Mouse (Mus musculus): ENCODE measurements around the gene Rnase9. TPM values are rescaled to one million over a fixed set of nuclear protein-coding genes. Genes with fewer than 3 reads are reported as not detected.
"Not testable (repeated sequence)": the region's sequence is repeated elsewhere in the genome, so short reads cannot be mapped to it uniquely, and the experiment has no call there.

Rnase9 gene
- polyA plus RNA-seq, 1 experiment from 2014 or later: not detected

GRCm38 (mm10) chr14:51015780-51016179 lies 25.9 kb downstream of the Rnase9 start:
- ATAC-seq (no peak), DNase-seq (ENCODE audit: low spot score) (no peak)
- Histone ChIP-seq H3K4me1 (ENCODE audit: insufficient read depth, low read depth, low read length) (no peaks in the 10 kb centered on the region), H3K27ac (ENCODE audit: low read length) (no peak overlapping the region), H3K9me3 (ENCODE audit: low read length) (no peaks in the 10 kb centered on the region), H3K9ac (replicated peaks; ENCODE audit: low read depth) (no peak overlapping the region), H3K4me2 (replicated peaks; ENCODE audit: low read depth, low read length) (no peak overlapping the region), H3K27me3 (replicated peaks; ENCODE audit: insufficient read depth, low read length) (no peaks in the 10 kb centered on the region), H3K4me3 (ENCODE audit: low read depth, low read length) (no peak overlapping the region), H3K36me3 (ENCODE audit: insufficient read depth, low read length) (no peaks in the 10 kb centered on the region)
- no peak for TF ChIP-seq EP300 (IDR thresholded peaks at IDR 0.05)
- no peak for TF ChIP-seq CTCF (IDR thresholded peaks at IDR 0.05)

DNA sequence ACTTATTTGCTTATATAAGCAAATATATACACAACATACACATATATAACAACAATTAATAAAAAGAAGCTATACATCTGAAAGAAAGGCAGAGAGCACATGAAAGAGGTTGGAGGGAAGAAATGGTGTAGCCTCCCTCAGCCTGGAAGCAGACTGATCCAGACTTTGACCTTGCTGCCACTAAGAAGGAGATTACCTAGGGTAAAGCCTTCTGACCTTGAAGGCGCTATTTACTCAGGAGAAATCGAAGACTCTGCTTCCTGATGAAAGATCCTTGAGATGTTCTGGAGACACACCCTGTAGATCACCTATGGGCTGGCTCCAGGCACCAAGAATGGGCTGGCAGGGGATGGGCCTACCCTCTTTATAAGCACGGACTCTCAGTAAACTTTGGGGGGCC lies 26.9 kb downstream of the Rnase9 start:
- WGBS: 74% methylated on average over 3 of the region's 3 CpGs
- not testable (repeated sequence) for H3K9ac ChIP-seq (replicated peaks; ENCODE audit: low read depth); ATAC-seq; H3K4me2 ChIP-seq (replicated peaks; ENCODE audit: low read depth, low read length); DNase-seq (ENCODE audit: low spot score); H3K9me3 ChIP-seq (ENCODE audit: low read length); H3K36me3 ChIP-seq (ENCODE audit: insufficient read depth, low read length); H3K4me3 ChIP-seq (ENCODE audit: low read depth, low read length); H3K27ac ChIP-seq (ENCODE audit: low read length); H3K4me1 ChIP-seq (ENCODE audit: insufficient read depth, low read depth, low read length); H3K27me3 ChIP-seq (replicated peaks; ENCODE audit: insufficient read depth, low read length)

DNA sequence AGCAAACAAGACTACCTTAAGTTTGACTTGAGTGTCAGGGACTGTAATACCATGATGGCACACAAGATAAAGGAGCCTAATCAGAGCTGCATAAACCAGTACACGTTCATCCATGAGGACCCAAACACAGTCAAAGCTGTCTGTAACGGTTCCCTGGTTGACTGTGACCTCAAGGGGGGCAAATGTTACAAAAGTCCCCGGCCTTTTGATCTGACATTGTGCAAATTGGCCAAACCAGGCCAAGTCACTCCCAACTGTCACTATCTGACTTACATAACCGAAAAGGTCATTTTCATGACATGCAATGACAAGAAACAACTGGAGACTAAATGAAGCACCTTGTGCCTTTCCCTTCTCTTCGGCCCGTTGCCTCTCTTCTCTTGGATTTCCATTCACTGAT lies 32.1 kb downstream of the Rnase9 start:
- no peak overlapping the region for H3K4me3 ChIP-seq (ENCODE audit: low read depth, low read length)
- no peak overlapping the region for H3K4me2 ChIP-seq (replicated peaks; ENCODE audit: low read depth, low read length)
- no peak overlapping the region for H3K9ac ChIP-seq (replicated peaks; ENCODE audit: low read depth)
- ATAC-seq (no peak), DNase-seq (ENCODE audit: low spot score) (no peak)
- H3K4me1 ChIP-seq (ENCODE audit: insufficient read depth, low read depth, low read length): peaks cover 5% of the 10 kb centered on the region; the same call in 1 of the 2 replicates
- no peak overlapping the region for H3K27ac ChIP-seq (ENCODE audit: low read length)
- H3K27me3 ChIP-seq (replicated peaks; ENCODE audit: insufficient read depth, low read length): no peaks in the 10 kb centered on the region
- no peak for TF ChIP-seq EP300 (IDR thresholded peaks at IDR 0.05)
- no peak for TF ChIP-seq CTCF (IDR thresholded peaks at IDR 0.05)
- WGBS: 75% methylated on average over 6 of the region's 6 CpGs
- H3K9me3 ChIP-seq (ENCODE audit: low read length): no peaks in the 10 kb centered on the region
- no peaks in the 10 kb centered on the region for H3K36me3 ChIP-seq (ENCODE audit: insufficient read depth, low read length)

GRCm38 (mm10) chr14:51008781-51009180 lies 32.9 kb downstream of the Rnase9 start:
- H3K4me1 ChIP-seq (ENCODE audit: insufficient read depth, low read depth, low read length): peaks cover 5% of the 10 kb centered on the region; the same call in 1 of the 2 replicates
- DNase-seq (ENCODE audit: low spot score) (no peak), ATAC-seq (no peak)
- H3K27me3 ChIP-seq (replicated peaks; ENCODE audit: insufficient read depth, low read length): no peaks in the 10 kb centered on the region
- WGBS: 61% methylated on average over 4 of the region's 4 CpGs
- TF ChIP-seq EP300 (IDR thresholded peaks at IDR 0.05) (no peak), CTCF (IDR thresholded peaks at IDR 0.05) (no peak)
- no peaks in the 10 kb centered on the region for H3K36me3 ChIP-seq (ENCODE audit: insufficient read depth, low read length)
- H3K27ac ChIP-seq (ENCODE audit: low read length): peak overlapping the region; percentile 43; the same call in 1 of the 2 replicates
- no peaks in the 10 kb centered on the region for H3K9me3 ChIP-seq (ENCODE audit: low read length)
- 0 out of 2 replicates have a peak overlapping the region, but pooled peaks have one; percentile 5 for H3K4me2 ChIP-seq (replicated peaks; ENCODE audit: low read depth, low read length)
- H3K4me3 ChIP-seq (ENCODE audit: low read depth, low read length): no peak overlapping the region
- no peak overlapping the region for H3K9ac ChIP-seq (replicated peaks; ENCODE audit: low read depth)

GRCm38 (mm10) chr14:51007914-51008713 lies 33.6 kb downstream of the Rnase9 start:
- DNase-seq (ENCODE audit: low spot score) (peak; percentile 93), ATAC-seq (peak; percentile 95)
- H3K4me3 ChIP-seq (ENCODE audit: low read depth, low read length): no peak overlapping the region
- peak overlapping the region; percentile 81 for H3K27ac ChIP-seq (ENCODE audit: low read length)
- H3K9me3 ChIP-seq (ENCODE audit: low read length): no peaks in the 10 kb centered on the region
- H3K4me1 ChIP-seq (ENCODE audit: insufficient read depth, low read depth, low read length): peaks cover 5% of the 10 kb centered on the region; the same call in 1 of the 2 replicates
- no peaks in the 10 kb centered on the region for H3K27me3 ChIP-seq (replicated peaks; ENCODE audit: insufficient read depth, low read length)
- peak overlapping the region; percentile 23 for H3K4me2 ChIP-seq (replicated peaks; ENCODE audit: low read depth, low read length)
- H3K36me3 ChIP-seq (ENCODE audit: insufficient read depth, low read length): no peaks in the 10 kb centered on the region
- TF ChIP-seq EP300 (IDR thresholded peaks at IDR 0.05) (peak; percentile 77), CTCF (IDR thresholded peaks at IDR 0.05) (no peak)
- 38% methylated on average over 13 of the region's 13 CpGs for WGBS
- no peak overlapping the region for H3K9ac ChIP-seq (replicated peaks; ENCODE audit: low read depth)

- DNase-seq (ENCODE audit: low spot score) (peak; percentile 13), ATAC-seq (no peak)
- Histone ChIP-seq H3K4me2 (replicated peaks; ENCODE audit: low read depth, low read length) (peak within 1 kb of the TSS; percentile 23), H3K4me1 (ENCODE audit: insufficient read depth, low read depth, low read length) (peaks cover 5% of the 10 kb centered on the region; the same call in 1 of the 2 replicates), H3K27me3 (replicated peaks; ENCODE audit: insufficient read depth, low read length) (no peaks in the 10 kb centered on the region), H3K27ac (ENCODE audit: low read length) (peak within 1 kb of the TSS; percentile 81), H3K9me3 (ENCODE audit: low read length) (no peaks in the 10 kb centered on the region), H3K36me3 (ENCODE audit: insufficient read depth, low read length) (no peaks in the 10 kb centered on the region), H3K9ac (replicated peaks; ENCODE audit: low read depth) (no peak within 1 kb of the TSS), H3K4me3 (ENCODE audit: low read depth, low read length) (no peak within 1 kb of the TSS)
- TF ChIP-seq EP300 (IDR thresholded peaks at IDR 0.05) (no peak), CTCF (IDR thresholded peaks at IDR 0.05) (no peak)
- WGBS: 74% methylated on average over 8 of the region's 8 CpGs
These were observed 34.4 kb downstream of the Rnase9 start, which contains the start of gene Rnase10 for GRCm38 (mm10) chr14:51007152-51007801. Rnase10 (plus strand) TSS chr14:51007751.
